ENCODE assay signal across 25 mouse cellular contexts in genomic region chr9:71479413-71479812, GRCm38 (mm10).
"Had no signal": no experiment of that assay in that cellular context is flagged by ENCODE, and none has a peak within 500 bp of the region (broad histone marks: within the 10 kb centered on the region; RNA-seq: fewer than 3 reads in every experiment).

No protein-coding gene starts in this region.

- H3K9me3 ChIP-seq: heart, embryonic 10.5 days; heart, embryonic 12.5 days; intestine, embryonic 15.5 days; limb, embryonic 10.5 days had no signal

- H3K9ac ChIP-seq: heart, embryonic 12.5 days; hindbrain, embryonic 12.5 days; hindbrain, embryonic 14.5 days; intestine, embryonic 15.5 days; limb, embryonic 12.5 days had no signal

- H3K27ac ChIP-seq: gastrocnemius, adult 2 months; heart, adult 2 months; heart, embryonic 10.5 days; hindbrain, embryonic 10.5 days; hindbrain, embryonic 12.5 days; hindbrain, embryonic 14.5 days; intestine, embryonic 15.5 days; layer of hippocampus, adult 2 months; left cerebral cortex, adult 2 months; limb, embryonic 10.5 days; limb, embryonic 12.5 days had no signal

- H3K4me3 ChIP-seq: gastrocnemius, adult 2 months; heart, adult 2 months; heart, embryonic 10.5 days; heart, embryonic 12.5 days; hindbrain, embryonic 10.5 days; hindbrain, embryonic 12.5 days; intestine, embryonic 15.5 days; layer of hippocampus, adult 2 months; left cerebral cortex, adult 2 months; limb, embryonic 10.5 days; limb, embryonic 12.5 days had no signal

- ATAC-seq: hindbrain, embryonic 16.5 days; inflammation-experienced regulatory T-cells, adult 6 months; intestine, embryonic 15.5 days had no signal

- DNase-seq: gastrocnemius, adult 2 months; gastrocnemius, postnatal 10 days; gastrocnemius, postnatal 25 days; heart, adult 2 months; heart, postnatal 10 days; heart, postnatal 4 days; kidney, adult 18-20 months; kidney, adult 8-10 months; kidney, postnatal 10 days; kidney, postnatal 25 days; kidney, postnatal 4 days; liver had no signal

- H3K27me3 ChIP-seq: heart, embryonic 12.5 days; hindbrain, embryonic 12.5 days; intestine, embryonic 15.5 days; limb, embryonic 12.5 days had no signal

- H3K4me2 ChIP-seq: heart, embryonic 12.5 days; hindbrain, embryonic 12.5 days; hindbrain, embryonic 14.5 days; intestine, embryonic 15.5 days; limb, embryonic 12.5 days; liver, embryonic 11.5 days had no signal
